Mouse (Mus musculus) lung, adult 2 months (tissue): ENCODE results near the gene Spata13. TPM values are rescaled to one million over a fixed set of nuclear protein-coding genes. Genes with fewer than 3 reads are reported as not detected.

ENCODE experiments used
- DNase-seq: peaks from one replicate; pipeline ENCODE4 v3.0.0; 2022
- H3K4me1 ChIP-seq: fragments of 200-500 bp; 2 replicates; pipeline ENCODE4 v1.6.1; 2011; ENCODE audit warnings: low read length; ENCODE audit not compliant: control insufficient read depth, insufficient read depth
- H3K4me3 ChIP-seq: fragments of 200-500 bp; replicated peaks from 2 replicates; pipeline ENCODE3; 2011; ENCODE audit warnings: low read depth, mild to moderate bottlenecking, control low read depth, low read length; ENCODE audit errors: extremely low read depth
- CTCF ChIP-seq: fragments of 200-500 bp; IDR thresholded peaks from 2 replicates; pipeline ENCODE4 v1.5.1; 2011; ENCODE audit warnings: mild to moderate bottlenecking, low read length, control low read depth; ENCODE audit not compliant: insufficient read depth
- POLR2A ChIP-seq: fragments of 200-500 bp; IDR thresholded peaks from 2 replicates; pipeline ENCODE4 v1.6.1; 2011; ENCODE audit warnings: low read depth, mild to moderate bottlenecking, control low read depth, low read length, borderline replicate concordance; ENCODE audit errors: extremely low read depth
- WGBS: fragments of 180-500 bp; shearing (Covaris S2); methylation state at CpG from one replicate; pipeline ENCODE4 v1.1.7; 2018; 5-methylcytosine and 5-hydroxymethylcytosine counted together
- polyA plus RNA-seq: library from polyadenylated mRNA; depleted of rRNA; stranded (reverse); fragments of >200 nt; gene quantifications from 2 replicates; pipeline ENCODE4 v1.2.3, GENCODE M21; 2012

Gene Spata13
- polyA plus RNA-seq, 1 experiment = 20.8 TPM

DNA sequence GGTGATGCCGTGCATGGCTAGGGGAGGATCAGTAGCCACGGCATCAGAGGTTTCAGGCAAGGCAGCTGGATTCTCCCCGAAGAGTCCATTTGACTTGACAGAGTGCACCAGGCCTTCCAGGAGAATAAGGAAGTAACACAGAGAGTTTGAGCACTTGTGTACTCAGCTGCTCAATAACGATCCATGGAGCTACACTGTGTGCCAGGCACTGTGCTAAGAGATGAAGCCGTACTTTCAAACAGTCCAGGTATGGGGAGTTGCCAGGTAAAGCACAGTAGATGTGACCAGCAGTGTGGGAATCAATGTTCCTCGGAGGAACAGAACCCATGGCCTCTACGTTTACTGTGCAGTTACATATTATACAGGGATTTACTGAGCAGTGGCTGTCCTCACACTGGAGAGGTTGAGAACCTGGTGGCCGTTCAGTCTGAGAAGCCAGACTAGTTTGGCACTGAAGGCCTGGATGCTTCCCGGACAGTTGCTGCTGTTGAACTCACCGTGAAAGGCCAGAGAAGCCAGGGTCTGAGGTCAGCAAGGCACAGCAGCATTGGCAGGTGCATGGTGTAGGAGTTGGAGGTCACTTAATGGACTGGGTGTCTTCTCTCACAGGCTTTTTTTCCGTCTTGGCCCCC is 29.6 kb downstream of the Spata13 start:
- TF ChIP-seq CTCF = no peak
- no peak for TF ChIP-seq POLR2A
- WGBS = 82% methylated on average over 11 of the region's 11 CpGs
- no peak for DNase-seq
- H3K4me3 ChIP-seq = no peak overlapping the region
- H3K4me1 ChIP-seq = no peaks in the 10 kb centered on the region

DNA sequence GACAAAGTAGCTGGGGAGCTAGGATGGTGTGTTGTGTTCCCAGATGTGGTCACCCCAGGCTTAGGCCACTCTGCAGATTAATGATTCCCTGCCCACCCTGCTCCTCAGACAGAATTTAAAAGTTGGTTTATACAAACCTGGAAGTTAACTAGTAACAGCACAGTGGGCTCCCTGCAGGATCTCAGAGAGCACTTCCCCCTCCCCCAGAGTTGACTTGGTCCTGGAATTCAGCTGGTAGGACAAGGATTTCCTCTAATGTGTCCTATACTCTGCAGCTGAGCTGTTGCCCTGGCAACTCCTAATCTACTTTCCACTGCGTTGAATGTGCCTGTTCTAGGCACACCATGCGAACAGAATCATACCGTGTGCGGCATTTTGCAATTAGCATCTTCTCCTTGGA is 30.8 kb downstream of the Spata13 start:
- 69% methylated on average over 4 of the region's 4 CpGs for WGBS
- TF ChIP-seq POLR2A (no peak), CTCF (no peak)
- Histone ChIP-seq H3K4me3 (no peak overlapping the region), H3K4me1 (no peaks in the 10 kb centered on the region)
- no peak for DNase-seq

DNA sequence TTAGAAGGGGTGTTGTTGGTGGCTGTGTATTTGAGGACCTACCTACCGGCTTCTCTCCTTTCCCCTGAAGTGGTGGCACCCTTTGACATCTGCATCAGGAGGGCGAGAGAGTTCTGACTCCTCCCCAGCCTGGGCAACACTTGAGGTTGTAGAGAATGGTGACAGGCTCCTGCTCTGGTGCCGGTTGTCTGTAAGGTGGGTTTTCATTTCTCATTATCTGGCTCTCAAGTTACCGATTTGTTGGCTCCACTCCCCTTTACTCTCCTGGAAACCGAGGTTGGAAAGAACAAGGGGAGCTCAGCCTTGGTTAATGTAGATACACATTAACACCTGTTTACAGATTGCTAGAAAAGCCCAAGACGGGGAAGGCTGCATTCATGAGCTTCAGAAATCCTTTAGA is 31.5 kb downstream of the Spata13 start:
- DNase-seq = no peak
- Histone ChIP-seq H3K4me3 (no peak overlapping the region), H3K4me1 (no peaks in the 10 kb centered on the region)
- TF ChIP-seq POLR2A (no peak), CTCF (no peak)
- 68% methylated on average over 6 of the region's 6 CpGs for WGBS

DNA sequence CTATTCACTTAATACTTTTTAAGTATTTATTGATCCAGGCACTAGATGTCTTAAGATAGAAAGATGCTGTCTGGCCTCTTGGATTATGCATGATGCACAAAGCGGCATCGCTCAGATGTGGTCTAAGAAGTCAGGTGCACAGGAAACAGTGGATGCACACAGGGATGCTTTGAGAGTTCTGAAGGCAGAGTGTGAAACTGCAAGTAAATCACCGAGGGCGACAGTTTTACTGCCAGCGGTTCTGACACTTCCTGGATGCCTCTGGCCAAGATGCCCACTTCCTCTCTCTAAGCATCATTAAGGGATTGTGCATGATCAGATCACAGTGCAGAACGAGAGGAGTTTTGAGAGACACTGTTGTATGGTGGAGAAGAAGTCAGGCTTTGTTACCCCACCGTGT is 32.5 kb downstream of the Spata13 start:
- TF ChIP-seq POLR2A (no peak), CTCF (no peak)
- WGBS = 61% methylated on average over 7 of the region's 7 CpGs
- Histone ChIP-seq H3K4me3 (no peak overlapping the region), H3K4me1 (no peaks in the 10 kb centered on the region)
- DNase-seq = no peak

DNA sequence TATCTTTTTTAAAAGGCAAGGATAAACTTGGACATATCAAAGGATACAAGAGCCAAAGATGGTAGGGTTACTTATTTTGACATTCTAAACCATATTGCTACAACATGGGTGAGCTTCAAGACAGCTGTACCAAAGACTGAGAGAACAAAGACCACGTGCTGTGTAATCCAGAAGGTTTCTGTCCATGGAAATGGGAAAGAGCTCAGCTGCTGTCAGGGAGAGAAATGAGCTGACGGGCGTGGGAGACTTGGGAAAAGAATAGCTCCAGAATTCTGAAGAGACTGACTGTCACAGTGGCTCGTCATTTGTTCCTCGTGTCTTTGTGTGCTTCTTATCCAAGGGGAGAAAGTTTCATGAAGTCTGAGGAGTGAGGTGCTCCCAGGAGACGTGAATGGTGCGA is 36.4 kb downstream of the Spata13 start:
- no peak for DNase-seq
- TF ChIP-seq POLR2A (no peak), CTCF (no peak)
- WGBS = 63% methylated on average over 7 of the region's 7 CpGs
- H3K4me1 ChIP-seq = no peaks in the 10 kb centered on the region
- no peak overlapping the region for H3K4me3 ChIP-seq

DNA sequence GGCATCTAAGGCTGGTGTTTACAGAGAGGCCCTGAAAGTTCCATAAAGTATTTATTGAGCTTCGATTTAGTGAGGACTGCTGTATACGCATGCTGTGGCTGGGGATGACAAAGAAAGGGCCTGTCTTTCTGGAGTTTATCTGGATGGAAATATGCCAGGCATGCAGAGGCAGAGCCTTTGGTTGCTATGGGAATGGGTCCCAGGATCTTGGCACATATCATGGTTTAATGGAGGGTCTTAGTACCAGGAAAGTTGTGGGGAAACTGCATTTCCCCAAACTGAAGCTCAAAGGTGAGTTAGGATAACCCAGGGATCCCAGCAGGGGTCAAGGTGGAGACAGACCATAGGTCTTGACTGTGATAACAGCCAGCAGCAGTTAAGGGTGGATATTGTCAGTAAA is 37.7 kb downstream of the Spata13 start:
- Histone ChIP-seq H3K4me1 (no peaks in the 10 kb centered on the region), H3K4me3 (no peak overlapping the region)
- DNase-seq = no peak
- no peak for TF ChIP-seq POLR2A
- TF ChIP-seq CTCF = no peak
- 86% methylated on average over 2 of the region's 2 CpGs for WGBS

DNA sequence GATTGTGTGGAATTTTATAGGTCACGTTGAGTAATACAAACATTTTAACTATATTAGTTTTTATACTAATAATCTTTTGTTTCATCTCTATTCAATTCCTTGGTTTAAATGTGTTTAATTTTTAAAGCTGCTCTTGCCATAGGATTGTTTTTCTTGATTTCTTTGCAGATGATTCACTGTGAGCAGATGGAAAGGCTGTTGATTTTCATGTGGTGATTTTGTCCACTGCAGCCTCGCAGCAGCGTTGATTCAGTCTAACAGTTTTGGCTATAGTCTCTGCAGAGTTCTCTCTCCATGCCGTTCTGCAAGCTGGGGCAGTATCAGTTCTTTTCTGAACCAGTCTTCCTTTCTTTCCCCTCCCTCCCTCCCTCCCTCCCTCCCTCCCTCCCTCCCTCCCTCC is 41.9 kb downstream of the Spata13 start:
- 77% methylated on average over 4 of the region's 4 CpGs for WGBS
- Histone ChIP-seq H3K4me1 (no peaks in the 10 kb centered on the region), H3K4me3 (no peak overlapping the region)
- TF ChIP-seq POLR2A (no peak), CTCF (no peak)
- DNase-seq = no peak

DNA sequence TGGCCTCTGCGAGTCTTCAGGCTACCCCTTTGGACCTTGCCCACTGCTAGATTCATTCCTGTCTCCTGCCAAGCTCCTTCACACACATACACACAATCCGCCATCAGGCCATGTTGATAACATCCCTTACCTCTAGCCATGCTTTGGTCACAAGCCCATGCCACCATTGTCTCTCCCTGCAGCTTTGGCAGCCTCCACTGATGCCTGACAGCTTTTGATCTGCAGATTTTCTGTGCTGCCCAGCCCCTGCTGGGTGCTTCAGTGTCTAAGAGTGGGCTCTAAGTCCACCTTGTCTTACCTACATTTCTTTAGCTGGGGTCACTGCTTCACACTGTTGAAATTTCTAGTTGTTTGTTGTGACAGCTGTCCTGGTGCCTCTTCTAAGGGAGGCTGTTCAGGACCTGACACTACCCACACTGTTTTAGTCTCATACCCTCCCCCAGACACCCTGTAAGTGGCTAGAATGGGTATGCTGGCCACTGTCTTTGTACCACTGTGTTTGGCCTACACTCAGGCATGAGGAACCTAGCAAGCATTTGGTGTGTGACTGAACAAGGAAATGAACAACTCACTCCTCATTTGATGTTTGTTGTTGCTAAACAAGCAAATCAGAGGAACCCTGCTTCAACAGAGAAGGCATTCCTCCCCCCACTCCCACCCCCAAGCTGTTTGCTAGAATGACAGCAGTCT is 43.0 kb downstream of the Spata13 start:
- 97% methylated on average over 2 of the region's 2 CpGs for whole genome bisulfite sequencing
- DNase-seq = no peak
- Histone ChIP-seq H3K4me3 (no peak overlapping the region), H3K4me1 (no peaks in the 10 kb centered on the region)
- no peak for TF ChIP-seq CTCF
- no peak for TF ChIP-seq POLR2A

DNA sequence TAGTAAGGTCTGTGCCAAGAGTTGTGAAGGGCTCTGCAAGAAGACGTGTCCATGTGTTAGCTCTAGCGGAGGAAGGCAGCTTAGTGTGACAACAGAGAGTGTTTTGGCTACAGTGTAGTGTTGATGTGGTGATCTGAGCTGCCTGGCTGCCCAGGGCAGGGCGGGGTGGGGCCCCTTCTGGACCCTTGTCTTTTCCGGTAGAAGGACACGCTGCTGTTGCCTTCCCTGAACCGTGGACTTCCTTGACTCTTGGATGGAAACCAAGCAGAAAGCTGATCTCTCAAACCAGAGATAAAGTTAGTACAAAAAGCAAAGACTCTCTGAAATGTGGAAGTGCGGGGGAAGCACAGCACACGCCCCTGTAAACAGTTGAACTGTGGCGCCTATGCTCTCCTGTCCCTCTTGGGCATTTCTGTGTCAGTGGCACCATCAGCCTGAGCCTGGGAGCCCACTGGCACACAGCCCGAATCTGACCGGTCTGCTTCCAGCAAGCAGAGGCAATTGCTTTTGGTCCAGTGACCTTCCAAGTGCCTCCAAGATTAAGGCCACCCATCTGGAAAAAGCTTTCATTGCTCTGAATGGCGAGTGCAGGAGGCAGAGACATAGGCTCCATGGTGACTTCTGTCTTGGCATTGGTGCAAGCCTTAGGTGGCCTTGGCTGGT is 48.7 kb downstream of the Spata13 start:
- TF ChIP-seq POLR2A (no peak), CTCF (no peak)
- 19% methylated on average over 12 of the region's 12 CpGs for WGBS
- DNase-seq = peak; percentile 41
- Histone ChIP-seq H3K4me1 (peaks cover 2% of the 10 kb centered on the region; the same call in 1 of the 2 replicates), H3K4me3 (no peak overlapping the region)

DNA sequence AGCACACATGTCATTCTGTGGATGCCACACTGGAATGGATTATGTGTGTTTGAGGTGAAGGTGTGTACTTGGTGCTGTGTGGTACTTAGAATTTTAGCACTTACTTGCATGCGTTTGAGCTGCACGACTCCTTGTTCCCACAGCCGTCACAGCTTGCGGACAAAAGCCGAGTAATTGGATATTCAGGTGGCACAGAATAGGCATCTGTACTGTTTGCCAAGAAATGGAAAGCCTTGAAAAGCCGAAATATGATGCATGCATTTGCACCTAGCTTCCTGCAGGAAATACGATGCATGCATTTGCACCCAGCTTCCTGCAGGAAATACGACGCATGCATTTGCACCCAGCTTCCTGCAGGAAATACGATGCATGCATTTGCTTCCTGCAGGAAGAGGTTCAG is 50.2 kb downstream of the Spata13 start:
- 69% methylated on average over 10 of the region's 10 CpGs for WGBS
- DNase-seq = no peak
- peaks cover 2% of the 10 kb centered on the region; the same call in 1 of the 2 replicates for H3K4me1 ChIP-seq
- no peak overlapping the region for H3K4me3 ChIP-seq
- no peak for TF ChIP-seq CTCF
- no peak for TF ChIP-seq POLR2A

DNA sequence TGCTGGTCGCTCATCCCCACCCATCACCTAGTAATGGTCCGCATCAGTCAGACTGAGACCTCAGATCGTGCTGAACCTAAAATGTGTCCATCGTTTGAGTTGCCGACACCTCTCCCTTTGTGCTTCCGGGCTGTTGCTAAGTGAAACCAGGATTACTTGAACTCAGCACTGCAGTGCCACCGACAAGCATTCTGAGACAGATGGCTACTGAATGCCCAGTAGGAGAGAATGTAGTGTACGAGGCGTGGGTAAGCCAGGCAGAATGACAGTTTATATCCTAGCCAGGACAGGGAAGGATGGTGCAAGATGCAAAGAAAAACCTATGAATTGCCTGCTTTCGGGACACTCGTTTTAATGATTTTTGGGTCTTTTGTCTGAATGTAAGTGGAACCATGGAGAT is 52.9 kb downstream of the Spata13 start:
- WGBS = 85% methylated on average over 11 of the region's 11 CpGs
- H3K4me3 ChIP-seq = no peak overlapping the region
- H3K4me1 ChIP-seq = peaks cover 2% of the 10 kb centered on the region; the same call in 1 of the 2 replicates
- DNase-seq = no peak
- TF ChIP-seq POLR2A = no peak
- TF ChIP-seq CTCF = no peak
